Mouse (Mus musculus) B cell, adult 2 months (primary cell): ENCODE measurements around the gene Nmnat2.
A peak's percentile ranks its signal among the peaks of the same experiment; 100 is the strongest.

ENCODE experiments used
- DNase-seq, 2 experiments: peaks; one replicate each; pipeline ENCODE4 v3.0.0; 2022

Nmnat2 gene

DNA sequence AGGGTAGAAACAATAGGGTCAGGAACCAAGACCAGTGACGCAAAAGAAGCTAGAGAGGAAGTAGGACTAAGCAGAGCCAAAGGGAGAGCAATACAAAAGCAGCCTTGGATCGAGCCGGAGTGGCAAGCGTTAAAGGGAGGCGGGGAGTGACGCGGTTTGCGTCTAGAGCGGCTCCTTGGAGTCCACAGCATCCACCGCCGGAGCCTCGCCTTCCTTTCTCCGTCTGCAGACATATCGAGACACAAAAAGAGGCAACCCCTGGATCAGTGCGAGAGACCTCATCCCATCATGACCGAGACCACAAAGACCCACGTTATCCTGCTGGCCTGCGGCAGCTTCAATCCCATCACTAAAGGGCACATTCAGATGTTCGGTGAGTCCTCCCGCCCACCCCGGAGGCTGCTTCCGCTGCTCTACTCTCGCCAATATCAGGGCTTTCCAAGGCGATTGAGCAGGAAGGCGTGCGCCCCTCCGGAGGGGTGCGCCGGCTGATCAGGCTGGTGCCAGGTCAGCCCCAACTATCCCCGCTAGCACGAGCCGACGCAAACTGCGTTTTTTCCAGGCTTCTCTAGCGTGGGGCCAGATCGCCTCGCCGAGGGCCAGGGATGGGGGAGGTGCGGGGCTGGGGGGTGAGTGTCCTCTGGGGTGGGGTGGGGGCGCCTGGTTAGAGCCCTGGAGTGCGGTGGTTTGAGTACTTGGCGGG, at the start of gene Nmnat2:
Gene Nmnat2 (plus strand): TSS at position 173 of the 703 bp plus-strand sequence.
- no peak for DNase-seq

DNA sequence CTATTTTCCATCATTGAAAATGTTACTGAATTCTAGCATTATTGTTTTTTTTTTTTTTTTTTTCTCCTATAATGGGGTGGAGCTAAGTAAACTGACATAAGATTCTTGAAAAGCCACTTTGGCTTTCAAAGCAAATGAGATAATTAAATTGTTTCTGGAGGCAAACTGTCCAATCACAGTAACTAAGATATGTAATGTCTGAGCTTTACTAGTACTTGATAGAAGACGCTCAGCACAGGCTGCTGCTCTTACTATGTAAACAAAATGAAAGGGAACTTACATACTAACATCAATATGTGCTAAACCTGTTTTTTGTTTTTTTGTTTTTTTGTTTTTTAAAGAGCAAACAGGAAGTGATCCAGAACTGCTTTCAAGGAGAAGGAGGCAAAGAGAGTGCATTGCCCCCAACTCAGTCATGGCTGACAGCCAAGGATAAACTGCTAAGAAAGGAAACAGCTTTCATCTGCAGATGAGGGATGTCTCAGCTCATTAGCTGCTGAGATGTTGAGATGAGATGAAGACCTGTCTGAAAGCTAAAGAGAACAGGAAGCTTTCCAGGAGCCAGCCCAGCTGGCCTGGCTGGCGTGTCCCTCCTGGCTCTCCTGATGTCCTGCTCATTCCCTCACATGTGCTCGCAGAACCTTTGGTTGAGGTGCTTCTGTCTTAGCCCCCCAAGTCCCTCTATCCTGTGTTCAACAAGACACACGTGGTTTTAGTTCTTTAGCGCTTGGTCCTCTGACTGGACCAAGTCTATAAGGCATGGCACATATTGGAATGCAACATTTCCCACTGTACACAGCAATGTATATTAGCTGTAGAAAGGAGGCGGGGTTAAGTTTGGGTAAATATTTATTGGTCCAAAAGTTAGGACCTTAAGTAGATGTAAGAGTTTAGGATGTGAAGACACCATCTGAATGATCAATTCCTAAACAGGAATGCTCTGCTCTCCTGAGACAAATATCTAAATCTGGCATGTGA, 41.0 kb upstream of the Nmnat2 start:
- no peak for DNase-seq

DNA sequence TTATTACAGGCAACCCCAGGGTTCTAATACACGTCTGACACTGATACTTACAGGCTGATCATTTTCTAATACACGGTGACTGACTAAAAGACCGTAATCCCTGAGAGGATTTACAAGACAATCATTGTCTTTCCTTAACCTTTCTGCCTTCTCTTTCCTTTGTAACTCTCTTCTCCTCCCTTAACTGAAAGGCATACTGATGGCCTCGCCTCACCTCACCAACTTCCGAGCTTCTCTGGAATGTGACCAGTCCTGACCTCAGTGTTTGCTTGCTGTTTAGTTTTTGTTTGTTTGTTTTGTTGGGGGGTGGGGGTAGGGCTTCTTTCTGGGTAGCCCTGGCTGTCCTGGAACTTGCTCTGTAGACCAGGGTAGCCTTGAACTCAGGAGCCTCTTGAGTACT, 39.0 kb upstream of the Nmnat2 start:
- DNase-seq = no peak

DNA sequence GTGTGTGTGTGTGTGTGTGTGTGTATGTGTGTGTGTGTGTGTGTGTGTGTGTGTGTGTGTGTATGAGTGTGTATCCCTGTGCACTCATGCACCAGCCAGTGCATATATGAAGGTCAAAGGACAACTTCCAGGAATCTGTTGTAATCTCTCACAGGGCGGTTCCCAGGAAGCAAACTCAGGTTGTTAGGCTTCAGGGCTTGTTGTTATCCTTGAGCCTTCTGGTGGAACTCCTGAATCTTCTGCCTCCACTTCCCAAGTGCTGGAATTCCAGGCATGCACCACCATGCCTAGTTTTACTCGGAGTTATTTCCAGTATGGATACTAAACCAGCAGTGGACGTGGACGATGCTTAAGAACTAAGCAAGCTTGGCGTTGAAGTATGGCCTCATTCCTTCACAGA, 37.9 kb upstream of the Nmnat2 start:
- DNase-seq = no peak

DNA sequence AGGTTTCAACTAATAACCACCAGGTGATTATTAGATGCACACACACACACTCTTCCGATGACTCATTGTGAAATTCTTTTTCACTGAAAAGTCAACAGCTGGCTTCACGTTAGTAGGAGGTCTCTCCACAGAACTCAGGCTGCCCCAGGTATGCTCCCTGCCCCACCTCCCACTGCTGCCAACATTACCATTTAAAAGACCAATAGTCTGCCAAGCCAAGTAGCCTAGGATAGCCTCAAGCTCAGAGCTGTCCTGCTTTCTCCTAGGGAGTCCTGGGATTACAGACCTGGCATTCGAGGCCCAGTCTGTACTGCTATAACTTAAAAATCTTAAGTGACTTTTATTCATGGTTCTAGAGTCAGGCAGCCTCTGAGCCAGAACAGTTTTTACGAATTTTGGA, 37.2 kb upstream of the Nmnat2 start:
- no peak for DNase-seq

DNA sequence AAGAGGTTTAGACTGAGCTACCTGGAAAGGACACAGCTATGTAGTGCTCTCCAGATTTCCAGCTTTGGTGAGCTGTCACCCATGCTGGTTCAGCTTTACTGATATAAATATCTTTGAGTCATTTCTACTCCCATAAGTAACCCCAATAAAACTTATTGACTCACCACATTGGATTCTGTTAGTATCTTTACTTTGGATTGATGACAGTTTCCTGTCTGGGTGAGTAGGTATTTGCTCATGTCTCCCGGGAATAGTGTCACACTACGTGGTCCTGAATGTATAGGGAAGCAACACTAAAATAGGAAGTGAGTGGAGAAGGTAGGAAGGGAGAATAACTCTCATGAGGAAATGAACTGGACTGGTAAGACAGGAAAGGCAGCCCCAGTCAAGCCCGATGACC, 33.0 kb upstream of the Nmnat2 start:
- no peak for DNase-seq

DNA sequence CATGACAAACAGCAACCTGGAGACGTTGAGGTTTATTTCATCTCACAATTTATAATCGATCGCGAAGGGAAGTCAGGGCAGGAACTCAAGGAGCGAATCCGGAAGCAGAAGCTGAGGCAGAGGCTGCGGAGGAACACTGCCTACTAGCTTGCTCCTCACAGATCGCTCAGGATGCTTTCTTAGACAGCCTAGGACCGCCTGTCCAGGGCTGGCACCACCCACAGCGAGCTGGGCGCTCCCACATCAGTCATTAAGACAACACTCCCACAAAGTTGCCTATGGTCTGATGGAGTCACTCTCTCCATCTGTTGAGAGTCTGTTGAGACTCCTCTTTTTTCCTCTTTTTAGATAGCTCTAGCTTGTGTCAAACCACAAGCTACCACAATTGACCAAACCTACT, 20.8 kb upstream of the Nmnat2 start:
- DNase-seq = no peak

DNA sequence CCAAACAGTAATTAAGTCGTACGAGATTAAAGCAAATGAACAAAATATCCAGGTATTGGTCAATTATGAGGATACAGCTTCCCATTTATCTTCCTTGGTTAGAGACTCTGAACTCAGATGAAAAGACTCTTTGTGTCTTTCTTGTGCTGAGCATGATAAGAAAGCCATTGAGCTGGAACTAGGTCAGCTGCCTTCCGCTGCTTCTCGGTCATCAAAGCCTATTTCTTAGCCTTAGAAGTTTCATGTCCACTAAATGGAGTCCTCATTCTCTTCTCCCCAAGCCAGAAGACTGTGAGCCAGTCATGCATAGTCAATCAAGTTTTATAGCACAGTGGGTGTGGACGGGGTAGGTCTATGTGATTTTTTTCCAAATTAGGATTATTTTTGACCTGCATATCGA, 19.3 kb upstream of the Nmnat2 start:
- DNase-seq = no peak

DNA sequence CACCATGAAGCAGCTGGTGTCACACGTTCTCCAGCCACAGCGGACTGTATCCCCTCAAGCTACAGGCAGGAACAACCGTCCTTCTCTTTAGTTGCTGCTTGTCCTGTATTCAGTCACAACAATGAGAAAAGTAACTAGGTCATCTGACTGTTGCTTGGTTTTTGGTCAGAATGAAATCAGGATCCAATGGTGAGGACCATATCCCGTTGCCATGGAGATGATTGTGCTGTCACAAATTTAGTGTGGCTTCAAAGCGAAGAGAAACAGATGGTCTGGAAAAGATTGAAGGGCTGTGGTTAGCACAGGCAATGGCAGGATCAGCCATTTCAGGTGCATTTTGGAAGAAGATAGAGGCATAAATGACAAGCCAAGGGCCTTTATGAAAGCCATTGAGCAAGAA, 18.4 kb upstream of the Nmnat2 start:
- DNase-seq = no peak

DNA sequence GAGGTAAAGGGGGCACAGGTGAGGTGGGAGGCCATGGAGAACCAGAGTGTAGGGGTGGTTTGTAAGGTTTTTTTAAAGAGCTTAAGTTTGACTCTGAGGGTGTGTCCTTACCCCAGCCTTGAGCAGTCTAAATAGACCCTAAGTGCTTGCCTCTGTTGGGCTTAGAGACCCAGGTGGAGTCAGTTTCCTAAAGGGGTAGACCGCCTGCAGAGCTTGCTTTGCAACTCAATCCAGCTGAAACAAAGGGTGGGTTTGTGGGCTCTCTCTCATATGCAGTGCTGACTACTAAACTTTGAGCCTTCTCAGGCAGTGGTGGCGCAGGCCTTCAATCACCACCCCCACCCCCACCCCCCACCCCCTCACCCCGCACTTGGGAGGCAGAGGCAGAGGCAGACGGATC, 11.8 kb upstream of the Nmnat2 start:
- DNase-seq = no peak

DNA sequence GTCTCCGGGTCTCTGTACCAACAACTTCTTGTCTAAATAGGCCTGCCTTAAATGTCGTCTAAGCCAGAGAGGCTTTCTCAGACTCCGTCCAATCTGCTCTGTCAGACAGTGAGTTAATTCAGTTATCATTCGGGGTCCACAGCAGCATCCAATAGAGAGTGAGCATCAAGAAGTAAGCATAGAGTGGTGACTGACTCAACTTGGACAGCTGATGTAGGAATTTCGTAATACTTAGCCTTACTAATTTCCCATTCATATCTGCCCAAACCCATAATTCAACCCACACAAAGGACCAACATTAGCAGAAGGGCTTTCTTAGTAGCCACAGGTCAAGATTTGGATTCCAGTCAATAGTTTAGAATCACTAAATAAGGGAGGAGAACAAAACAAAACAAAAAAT, 626 bp upstream of the Nmnat2 start:
- DNase-seq = no peak

DNA sequence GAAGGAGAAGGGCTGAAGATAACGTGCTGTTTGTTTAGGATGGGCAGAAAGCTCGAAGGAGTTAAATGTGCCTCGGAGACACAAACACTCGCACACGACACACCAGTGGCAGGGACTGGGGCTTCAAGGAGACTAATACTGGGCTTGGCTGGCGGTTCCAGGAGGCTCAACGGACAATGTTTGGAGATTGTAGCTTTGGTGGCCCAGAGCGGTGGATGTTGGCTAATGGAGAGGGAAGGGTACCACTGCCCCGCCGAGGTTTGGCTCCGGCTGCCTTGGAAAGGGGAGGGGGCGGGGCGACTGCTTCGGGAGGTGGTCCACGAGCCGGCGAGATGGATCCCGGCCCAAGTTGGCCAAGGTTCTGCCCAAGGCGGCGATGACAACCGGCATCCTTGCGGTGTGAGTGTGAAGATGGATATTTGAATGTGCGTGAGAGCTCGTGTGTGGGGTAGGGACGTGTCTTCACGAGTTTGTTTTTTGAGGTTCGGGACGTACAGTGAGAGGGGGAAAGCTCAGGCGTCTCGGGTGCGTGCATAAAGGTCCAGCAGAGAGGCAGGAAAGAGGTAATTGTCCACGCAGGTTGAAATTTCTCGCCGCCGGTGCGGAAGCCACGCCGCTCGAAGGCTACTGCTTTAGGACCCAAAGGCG, 895 bp downstream of the Nmnat2 start:
- DNase-seq = no peak

DNA sequence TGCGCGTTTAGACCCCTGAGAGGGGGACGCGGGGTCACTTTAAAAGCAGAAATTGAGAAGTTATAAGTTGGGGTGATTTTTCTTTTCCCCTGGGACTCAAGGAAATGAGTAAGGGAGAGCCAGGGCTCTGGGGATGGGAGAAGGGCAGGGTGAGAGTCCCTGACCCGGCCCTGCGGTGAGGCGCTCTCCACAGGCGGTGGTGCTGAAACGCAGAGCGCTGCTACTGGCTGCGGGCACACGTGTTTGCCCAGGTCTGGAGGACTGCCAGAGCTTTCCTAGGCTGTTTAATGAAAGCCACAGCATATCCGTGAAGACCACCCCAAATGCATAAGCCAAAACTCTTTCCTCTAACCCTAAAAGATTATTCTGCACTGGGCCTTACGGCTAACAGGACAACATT, 1.4 kb downstream of the Nmnat2 start:
- DNase-seq = peak; percentile 44 to 52

DNA sequence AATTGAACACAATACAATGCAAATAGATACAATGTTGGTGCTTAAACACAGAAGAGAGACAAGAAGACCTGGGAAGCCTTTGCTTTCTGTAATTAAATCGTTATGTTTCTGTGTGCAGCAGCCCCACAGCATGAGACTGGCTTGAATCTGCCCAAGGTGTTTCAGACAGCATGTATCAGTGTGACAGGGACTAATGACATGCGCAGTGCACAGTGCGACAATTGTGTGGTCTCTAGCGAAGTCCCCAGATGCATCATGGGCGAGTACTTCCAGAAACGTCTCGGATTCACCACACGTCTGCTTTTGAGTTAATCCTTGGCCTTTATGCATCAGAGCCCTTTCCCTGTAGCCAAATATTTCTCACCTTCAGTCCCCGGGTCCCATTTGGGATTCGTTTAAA, 9.6 kb downstream of the Nmnat2 start:
- no peak for DNase-seq

DNA sequence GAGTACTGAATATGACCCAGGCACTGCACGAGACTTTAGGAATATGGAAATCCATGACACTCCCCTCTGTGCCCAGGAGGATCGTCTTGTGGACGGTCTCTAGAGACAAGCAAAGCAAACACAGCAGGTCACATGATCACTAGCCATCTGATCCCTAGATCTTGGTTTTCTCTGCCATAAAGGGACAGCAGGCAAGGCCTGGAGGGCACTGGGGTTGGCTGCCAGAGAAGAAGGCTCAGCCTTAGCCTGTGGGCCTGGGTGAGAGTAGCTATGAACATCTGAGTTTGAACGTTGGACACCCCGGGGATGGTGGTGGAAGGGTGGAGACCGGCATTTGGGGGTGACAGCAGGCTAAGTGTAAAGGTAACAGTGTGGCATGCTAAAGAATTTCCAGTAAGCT, 11.4 kb downstream of the Nmnat2 start:
- DNase-seq = no peak

DNA sequence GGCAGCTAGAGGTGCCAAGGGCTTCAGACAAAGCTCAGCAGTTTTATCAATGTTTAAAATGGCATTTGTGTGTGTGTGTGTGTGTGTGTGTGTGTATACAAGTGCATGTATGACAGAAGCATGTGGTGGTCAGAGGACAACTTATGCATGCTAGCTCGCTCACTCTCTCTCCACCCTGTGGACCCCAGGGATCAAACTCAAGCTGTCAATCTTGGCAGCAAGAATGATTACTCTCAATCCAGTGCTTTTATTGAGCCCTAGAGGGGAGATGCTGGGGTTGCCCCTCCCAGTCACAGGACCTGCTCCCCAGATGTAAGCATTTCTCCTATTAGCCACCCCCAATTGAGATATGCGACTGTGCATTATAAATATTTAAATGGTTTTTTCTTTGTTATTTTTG, 11.9 kb downstream of the Nmnat2 start:
- no peak for DNase-seq

DNA sequence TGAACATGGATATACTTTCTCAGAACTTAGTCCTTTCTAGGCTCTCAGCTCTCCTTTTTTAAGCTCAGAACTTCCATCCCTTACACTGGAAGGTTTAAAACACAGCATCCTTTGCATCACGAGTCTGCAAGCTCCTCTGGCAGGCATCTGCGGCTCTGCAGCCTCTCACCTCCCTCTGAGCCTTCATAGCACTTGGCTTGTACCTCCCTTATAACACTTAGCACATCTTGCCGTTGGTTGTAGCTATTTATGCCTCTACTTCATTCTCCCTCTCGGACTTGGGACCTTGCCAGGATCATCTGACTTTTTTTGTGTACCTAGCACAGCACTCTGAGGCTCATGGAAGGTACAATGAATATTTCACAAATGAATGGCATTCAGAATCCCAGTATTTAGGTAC, 14.3 kb downstream of the Nmnat2 start:
- no peak for DNase-seq

DNA sequence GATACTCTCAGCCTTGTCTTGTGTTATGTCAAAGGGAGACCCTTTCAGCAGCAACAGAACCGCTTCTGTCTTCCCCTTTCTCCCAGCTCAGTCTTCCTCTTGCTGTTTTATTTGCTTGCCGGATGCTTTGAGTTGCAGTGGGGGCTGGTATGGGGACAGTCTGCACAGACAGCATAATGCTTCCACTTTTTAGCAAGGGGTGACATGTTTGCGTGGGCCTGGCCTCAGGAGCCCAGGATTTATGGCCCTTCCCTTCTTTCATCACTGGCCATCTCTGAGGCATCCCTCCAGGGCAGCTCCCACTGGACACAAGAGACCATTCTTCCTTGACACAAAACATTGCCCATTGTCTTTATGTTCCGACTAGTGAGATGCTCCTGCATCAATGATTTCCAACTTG, 18.2 kb downstream of the Nmnat2 start:
- DNase-seq = no peak

DNA sequence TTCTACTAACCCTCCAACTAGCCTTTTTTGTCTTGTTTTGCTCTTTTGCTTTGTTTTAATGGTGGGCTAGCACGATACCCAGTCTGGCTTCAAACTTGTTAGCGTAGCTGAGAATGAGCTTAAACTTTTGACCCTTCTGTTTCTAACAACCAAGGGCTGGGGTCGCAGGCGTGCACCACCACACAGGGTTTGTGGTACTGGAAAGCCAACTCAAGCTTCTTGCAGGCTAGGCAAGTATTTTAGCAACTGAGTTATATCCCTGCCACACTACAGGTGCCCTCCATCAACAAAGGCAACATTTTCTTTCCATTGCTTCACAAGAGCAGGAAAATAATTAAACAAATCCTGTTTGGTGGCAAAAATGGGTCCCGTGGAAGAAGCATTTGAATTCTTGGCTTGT, 18.6 kb downstream of the Nmnat2 start:
- DNase-seq = no peak

DNA sequence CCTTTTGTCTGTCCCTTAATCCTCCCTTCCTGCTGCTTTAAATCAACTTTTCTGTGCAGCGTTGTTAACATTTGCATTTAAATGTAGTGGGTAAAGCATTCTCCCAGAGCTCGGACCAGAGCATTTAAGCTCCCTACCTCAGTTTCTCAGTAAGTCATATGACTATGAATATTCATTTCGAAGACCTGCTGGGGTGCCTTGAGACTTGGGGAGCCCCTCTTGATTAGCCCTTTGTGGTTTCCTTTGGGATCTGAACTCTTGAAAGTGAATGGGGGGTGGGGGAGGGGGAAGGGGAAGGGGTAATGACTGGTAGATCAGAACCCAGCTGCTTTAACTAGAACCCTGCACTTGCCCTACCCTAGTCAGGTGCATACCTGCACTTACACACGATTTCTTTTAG, 19.1 kb downstream of the Nmnat2 start:
- no peak for DNase-seq

DNA sequence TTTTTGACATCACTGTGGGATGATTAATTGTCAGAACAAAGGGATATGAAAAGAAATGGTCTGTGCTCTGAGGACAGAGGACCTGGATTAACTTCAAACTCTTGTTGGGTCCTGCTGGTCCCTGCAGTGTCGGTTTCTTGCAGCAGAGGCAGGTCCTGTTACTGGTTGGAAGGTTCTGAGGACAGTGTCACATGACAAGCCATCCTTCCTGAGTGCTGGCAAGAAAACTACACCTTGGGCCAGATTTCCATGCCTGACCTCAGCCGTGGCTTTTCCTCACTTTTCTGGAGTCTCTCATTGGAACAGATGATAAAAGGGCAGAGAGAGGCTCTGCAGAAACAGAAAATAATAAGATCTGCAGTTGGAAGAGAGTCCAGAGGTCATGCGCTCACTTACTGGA, 20.4 kb downstream of the Nmnat2 start:
- DNase-seq = no peak

DNA sequence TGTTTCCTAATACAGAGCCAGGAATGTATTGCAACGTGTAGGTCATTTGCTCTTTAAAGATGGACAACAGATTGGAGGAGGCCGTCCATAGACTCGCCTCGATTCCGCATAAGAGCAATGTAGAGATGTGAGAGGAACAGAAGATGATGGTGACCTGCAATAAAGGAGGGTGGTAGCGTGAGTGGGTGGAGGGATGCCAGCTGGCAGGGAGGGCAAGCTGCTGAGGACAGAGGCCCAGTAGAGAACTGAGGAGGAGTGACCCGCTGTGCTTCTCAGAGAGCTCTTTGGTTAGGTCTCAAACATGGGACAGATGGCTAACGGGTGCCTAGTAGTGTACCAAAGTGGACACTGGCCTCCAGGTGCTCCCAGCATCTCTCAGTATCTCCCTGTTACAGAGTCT, 23.9 kb downstream of the Nmnat2 start:
- no peak for DNase-seq

DNA sequence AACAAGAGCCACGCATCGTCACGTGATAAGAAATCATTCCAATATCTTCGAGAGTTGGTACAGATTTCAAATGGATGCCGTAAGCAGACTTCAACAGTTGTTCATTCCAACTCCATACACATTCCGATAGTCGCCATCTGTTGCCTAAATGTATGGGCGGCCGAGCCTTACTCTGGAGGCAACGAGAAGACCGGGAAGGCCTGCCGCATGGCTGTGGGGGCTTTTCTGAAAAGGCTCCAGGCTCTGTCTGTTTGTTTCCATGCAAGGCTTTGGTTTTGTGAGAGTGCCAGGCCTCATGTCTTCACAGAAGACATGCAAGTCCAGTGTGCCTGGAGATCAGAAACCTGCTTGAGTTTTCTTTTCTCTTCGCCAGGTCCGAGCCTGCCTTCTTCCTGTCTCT, 28.6 kb downstream of the Nmnat2 start:
- no peak for DNase-seq

DNA sequence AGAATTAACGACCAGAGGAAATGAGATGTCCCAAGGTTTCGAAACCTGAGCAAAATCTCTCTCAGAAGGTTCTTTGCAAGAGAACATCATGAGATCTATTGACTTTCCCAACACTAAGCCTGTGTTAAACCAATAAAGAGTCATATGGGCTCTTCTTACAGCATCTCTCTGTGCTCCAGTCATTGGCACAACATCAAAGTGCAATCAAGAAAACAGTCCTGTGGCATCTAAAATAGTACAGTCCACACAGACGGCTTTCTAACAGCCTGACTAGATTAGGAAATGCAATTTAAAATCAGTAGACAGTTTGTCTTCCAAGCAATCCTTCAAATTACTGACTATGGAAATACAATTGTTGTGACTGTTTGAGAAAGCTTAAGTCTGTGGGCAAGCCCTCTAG, 32.2 kb downstream of the Nmnat2 start:
- no peak for DNase-seq
